Mouse (Mus musculus) heart, embryonic 11.5 days (tissue): ENCODE measurements around the gene Plpp7. TPM values are rescaled to one million over a fixed set of nuclear protein-coding genes. Genes with fewer than 3 reads are reported as not detected.

Experiments used
- microRNA-seq: library from miRNA; unstranded; fragments of <30 nt; microRNA quantifications from one replicate; pipeline ENCODE4, GENCODE M21; 2016; ENCODE audit warnings: borderline number of aligned reads
- polyA plus RNA-seq: library from polyadenylated mRNA; unstranded; fragments of >200 nt; fragmentation: Nextera tagmentation; extraction: Ambion mirVana; gene quantifications from 2 replicates; pipeline ENCODE4 v1.2.1, GENCODE M21; 2014

Plpp7 gene
- polyA plus RNA-seq, 1 experiment from 2014 or later, result 10.0 TPM

Small RNA genes within 50 kb of the gene (microRNA-seq; reads per million reads assigned to microRNA genes)
- gene Mir7674, result 0.34 reads per million

Other genes with a start within 250 kb of the Plpp7 start
- 0.06 TPM in 1 of 2 replicates, not detected in the other for gene Fibcd1, start 249.5 kb upstream of the Plpp7 start, polyA plus RNA-seq
- 1.0 and 1.5 TPM in 2 replicates for gene Lamc3, start 208.2 kb upstream of the Plpp7 start, polyA plus RNA-seq
- gene Aif1l, start 145.4 kb upstream of the Plpp7 start, polyA plus RNA-seq, result 83.7 and 101 TPM in 2 replicates
- gene Nup214, start 121.1 kb upstream of the Plpp7 start, polyA plus RNA-seq, result 53.5 and 54.0 TPM in 2 replicates
- 43.1 and 43.7 TPM in 2 replicates for gene Fam78a, start 10.7 kb upstream of the Plpp7 start, polyA plus RNA-seq
- 39.3 and 40.6 TPM in 2 replicates for gene Prrc2b, start 55.6 kb downstream of the Plpp7 start, polyA plus RNA-seq
- gene Pomt1, start 141.1 kb downstream of the Plpp7 start, polyA plus RNA-seq, result 12.9 and 15.3 TPM in 2 replicates
- 42.1 and 44.3 TPM in 2 replicates for gene Uck1, start 164.6 kb downstream of the Plpp7 start, polyA plus RNA-seq
- 20.5 and 26.8 TPM in 2 replicates for gene Golga2, start 191.9 kb downstream of the Plpp7 start, polyA plus RNA-seq
- 125 and 339 TPM in 2 replicates for gene Swi5, start 192.5 kb downstream of the Plpp7 start, polyA plus RNA-seq